Mouse (Mus musculus): ENCODE data around the gene Gpd2.
A peak's percentile ranks its signal among the peaks of the same experiment; 100 is the strongest.

Gene Gpd2

GRCm38 (mm10) chr2:57304212-57304611 is 66.8 kb downstream of the Gpd2 start:
- DNase-seq = no peak

GRCm38 (mm10) chr2:57312268-57312797 is 74.9 kb downstream of the Gpd2 start:
- DNase-seq = no peak

GRCm38 (mm10) chr2:57316055-57316454 is 78.6 kb downstream of the Gpd2 start:
- DNase-seq = peak; percentile 63

GRCm38 (mm10) chr2:57318336-57318735 is 80.9 kb downstream of the Gpd2 start:
- no peak for DNase-seq

- DNase-seq = no peak
These were observed 88.7 kb downstream of the Gpd2 start for GRCm38 (mm10) chr2:57326091-57326490.

GRCm38 (mm10) chr2:57329327-57329726 is 91.9 kb downstream of the Gpd2 start:
- DNase-seq = no peak

- no peak for DNase-seq
These were observed 93.4 kb downstream of the Gpd2 start for GRCm38 (mm10) chr2:57330812-57331211.

- DNase-seq = no peak
These were observed 93.8 kb downstream of the Gpd2 start for GRCm38 (mm10) chr2:57331266-57331665.

GRCm38 (mm10) chr2:57333481-57333880 is 96.0 kb downstream of the Gpd2 start:
- DNase-seq = no peak

- no peak for DNase-seq
These were observed 98.0 kb downstream of the Gpd2 start for GRCm38 (mm10) chr2:57335397-57335796.

GRCm38 (mm10) chr2:57338779-57339178 is 101.3 kb downstream of the Gpd2 start:
- DNase-seq = no peak

GRCm38 (mm10) chr2:57342910-57343309 is 105.5 kb downstream of the Gpd2 start:
- no peak for DNase-seq

GRCm38 (mm10) chr2:57350615-57351014 is 113.2 kb downstream of the Gpd2 start:
- DNase-seq = no peak

GRCm38 (mm10) chr2:57353722-57354432 is 116.4 kb downstream of the Gpd2 start:
- DNase-seq = peak; percentile 9

- no peak for DNase-seq
These were observed 117.4 kb downstream of the Gpd2 start for GRCm38 (mm10) chr2:57354848-57355247.

- no peak for DNase-seq
These were observed 118.9 kb downstream of the Gpd2 start for GRCm38 (mm10) chr2:57356222-57356822.

GRCm38 (mm10) chr2:57362503-57362902 is 125.1 kb downstream of the Gpd2 start:
- DNase-seq = no peak

GRCm38 (mm10) chr2:57374647-57375046 is 137.2 kb downstream of the Gpd2 start:
- DNase-seq = peak; percentile 5

GRCm38 (mm10) chr2:57375138-57375837 is 137.9 kb downstream of the Gpd2 start:
- no peak for DNase-seq

GRCm38 (mm10) chr2:57378147-57378889 is 140.9 kb downstream of the Gpd2 start:
- no peak for DNase-seq

- no peak for DNase-seq
These were observed 147.2 kb downstream of the Gpd2 start for GRCm38 (mm10) chr2:57384625-57385024.

GRCm38 (mm10) chr2:57387816-57388215 is 150.4 kb downstream of the Gpd2 start:
- DNase-seq = no peak

GRCm38 (mm10) chr2:57395071-57395470 is 157.6 kb downstream of the Gpd2 start:
- no peak for DNase-seq
